12 mouse cellular contexts compared by ENCODE assay signal in the genomic region with DNA sequence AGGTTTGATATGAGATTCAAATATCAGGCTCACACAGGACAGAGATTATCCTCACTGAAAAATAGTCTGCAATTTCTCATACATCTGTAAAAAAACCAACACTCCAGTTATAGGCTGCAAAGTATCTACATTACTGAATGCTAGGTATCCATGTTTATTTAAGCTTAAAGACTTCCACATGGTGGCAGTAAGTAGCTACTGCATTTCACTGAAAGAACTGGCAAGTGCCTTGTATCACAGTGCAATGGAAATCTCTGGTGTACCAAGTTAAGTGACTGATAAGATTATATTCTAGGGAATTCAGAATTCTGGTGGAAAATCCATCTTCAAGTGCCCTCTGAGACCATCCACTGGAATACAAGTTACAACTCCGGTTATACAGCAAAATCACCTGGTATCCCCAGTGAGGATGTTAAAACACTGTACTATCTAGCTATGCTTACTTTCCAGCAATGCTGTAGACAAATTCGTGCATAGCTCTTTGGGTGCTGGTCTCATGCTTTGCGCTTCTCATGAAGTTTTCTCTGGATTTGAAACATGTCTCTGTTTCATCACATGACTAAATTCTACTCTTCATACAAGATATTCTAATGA. TPM values are rescaled to one million over a fixed set of nuclear protein-coding genes. Genes with fewer than 3 reads are reported as not detected.
A peak's percentile ranks its signal among the peaks of the same experiment; 100 is the strongest.
DNase-seq lines count a peak whose midpoint lies in the region; ATAC-seq lines count a peak whose summit lies in the region.
"Had no signal": no experiment of that assay in that cellular context is flagged by ENCODE, and none has a peak within 500 bp of the region (broad histone marks: within the 10 kb centered on the region; RNA-seq: fewer than 3 reads in every experiment).

No protein-coding gene starts in this region.

- H3K4me2 ChIP-seq in hindbrain, embryonic 13.5 days: no peak overlapping the region
- H3K4me2 ChIP-seq in hindbrain, embryonic 12.5 days (replicated peaks): no peak overlapping the region
- H3K4me2 ChIP-seq: embryonic facial prominence, embryonic 12.5 days; heart, embryonic 12.5 days had no signal

- DNase-seq in ES-CJ7 (ENCODE audit: low read depth, low spot score): peak; percentile 27
- DNase-seq in embryo, embryonic 10 days (ENCODE audit: low spot score): peak; percentile 54
- DNase-seq in left cerebral cortex, postnatal 25 days (ENCODE audit: low spot score in 2 of 2): peak; percentile 9 to 63
- DNase-seq in ovary, postnatal 36 days (ENCODE audit: low spot score): no peak
- DNase-seq in adrenal gland, postnatal 4 days (ENCODE audit: low spot score in 2 of 2): no peak
- DNase-seq: thymus, postnatal 14 days had no signal

- no peaks in the 10 kb centered on the region for H3K27me3 ChIP-seq in hindbrain, embryonic 13.5 days
- H3K27me3 ChIP-seq in hindbrain, embryonic 12.5 days: no peaks in the 10 kb centered on the region
- H3K27me3 ChIP-seq: embryonic facial prominence, embryonic 12.5 days; heart, embryonic 12.5 days had no signal

- H3K9me3 ChIP-seq in hindbrain, embryonic 13.5 days: no peaks in the 10 kb centered on the region
- no peaks in the 10 kb centered on the region for H3K9me3 ChIP-seq in hindbrain, embryonic 12.5 days (replicated peaks)
- H3K9me3 ChIP-seq: embryonic facial prominence, embryonic 12.5 days; heart, embryonic 12.5 days; limb, embryonic 10.5 days had no signal

- no peak overlapping the region for H3K27ac ChIP-seq in hindbrain, embryonic 13.5 days
- no peak overlapping the region for H3K27ac ChIP-seq in hindbrain, embryonic 12.5 days
- H3K27ac ChIP-seq: embryonic facial prominence, embryonic 12.5 days; limb, embryonic 10.5 days had no signal

- intact Hi-C loops in left cerebral cortex, postnatal 25 days (cut with DNase I): no loop called here

- ATAC-seq in hindbrain, embryonic 13.5 days (ENCODE audit: low FRiP score): 0 out of 2 replicates have a peak, but pooled peaks have one; percentile 52
- ATAC-seq in hindbrain, embryonic 12.5 days (ENCODE audit: low FRiP score): no peak
- no peak for ATAC-seq in erythroid progenitor cell, adult 5-6 weeks (replicated peaks; ENCODE audit: low FRiP score, poor library complexity, severe bottlenecking)

- 72% methylated on average over 3 of the region's 3 CpGs for WGBS in hindbrain, embryonic 13.5 days
- WGBS in hindbrain, embryonic 12.5 days: 85% methylated on average over 3 of the region's 3 CpGs

- no peak overlapping the region for H3K4me3 ChIP-seq in hindbrain, embryonic 13.5 days
- H3K4me3 ChIP-seq in hindbrain, embryonic 12.5 days: no peak overlapping the region
- H3K4me3 ChIP-seq: embryonic facial prominence, embryonic 12.5 days; heart, embryonic 12.5 days; limb, embryonic 10.5 days had no signal

- H3K9ac ChIP-seq in hindbrain, embryonic 13.5 days: no peak overlapping the region
- no peak overlapping the region for H3K9ac ChIP-seq in hindbrain, embryonic 12.5 days
- H3K9ac ChIP-seq: embryonic facial prominence, embryonic 12.5 days; heart, embryonic 12.5 days had no signal

- H3K4me1 ChIP-seq in hindbrain, embryonic 13.5 days (replicated peaks): no peaks in the 10 kb centered on the region
- H3K4me1 ChIP-seq in hindbrain, embryonic 12.5 days: no peaks in the 10 kb centered on the region
- H3K4me1 ChIP-seq: embryonic facial prominence, embryonic 12.5 days; heart, embryonic 12.5 days; limb, embryonic 10.5 days had no signal

- no peaks in the 10 kb centered on the region for H3K36me3 ChIP-seq in hindbrain, embryonic 13.5 days
- H3K36me3 ChIP-seq in hindbrain, embryonic 12.5 days: no peaks in the 10 kb centered on the region
- H3K36me3 ChIP-seq: embryonic facial prominence, embryonic 12.5 days; heart, embryonic 12.5 days; limb, embryonic 10.5 days had no signal

RNA-seq across cellular contexts. Expression of gene Zfp352, which starts 47.6 kb away (rescaled TPM):
- polyA plus RNA-seq in hindbrain, embryonic 13.5 days (2015; fragmentation: Nextera tagmentation; extraction: Ambion mirVana): not detected in 2 replicates
- polyA plus RNA-seq in hindbrain, embryonic 12.5 days (2016; fragmentation: Nextera tagmentation; extraction: Ambion mirVana): not detected in 2 replicates
- total RNA-seq in left cerebral cortex, postnatal 25 days (2021): not detected
- total RNA-seq in erythroid progenitor cell, adult 5-6 weeks (2015; ENCODE audit: low replicate concordance): not detected in 2 replicates
- not detected in 2 replicates for total RNA-seq in erythroid progenitor cell, adult 5-6 weeks (2017; ENCODE audit: low replicate concordance)
- total RNA-seq in adrenal gland, postnatal 4 days (2021): not detected
- polyA plus RNA-seq: embryonic facial prominence, embryonic 12.5 days; heart, embryonic 12.5 days; limb, embryonic 10.5 days had no signal

Comparison
In these comparisons a context has a peak if more than half of its experiments do, and no peak if none do; other contexts are left out.
1. DNase-seq: peak in ES-CJ7 (single experiment), embryo, embryonic 10 days (single experiment) and left cerebral cortex, postnatal 25 days (2 of 2); none in ovary, postnatal 36 days (single experiment) and adrenal gland, postnatal 4 days (0 of 2).